Mouse (Mus musculus): ENCODE data around the gene Galnt2. TPM values are rescaled to one million over a fixed set of nuclear protein-coding genes. Genes with fewer than 3 reads are reported as not detected.

Galnt2 gene
- total RNA-seq, 2 experiments from 2014 or later, result 32.5 to 35.6 TPM

DNA sequence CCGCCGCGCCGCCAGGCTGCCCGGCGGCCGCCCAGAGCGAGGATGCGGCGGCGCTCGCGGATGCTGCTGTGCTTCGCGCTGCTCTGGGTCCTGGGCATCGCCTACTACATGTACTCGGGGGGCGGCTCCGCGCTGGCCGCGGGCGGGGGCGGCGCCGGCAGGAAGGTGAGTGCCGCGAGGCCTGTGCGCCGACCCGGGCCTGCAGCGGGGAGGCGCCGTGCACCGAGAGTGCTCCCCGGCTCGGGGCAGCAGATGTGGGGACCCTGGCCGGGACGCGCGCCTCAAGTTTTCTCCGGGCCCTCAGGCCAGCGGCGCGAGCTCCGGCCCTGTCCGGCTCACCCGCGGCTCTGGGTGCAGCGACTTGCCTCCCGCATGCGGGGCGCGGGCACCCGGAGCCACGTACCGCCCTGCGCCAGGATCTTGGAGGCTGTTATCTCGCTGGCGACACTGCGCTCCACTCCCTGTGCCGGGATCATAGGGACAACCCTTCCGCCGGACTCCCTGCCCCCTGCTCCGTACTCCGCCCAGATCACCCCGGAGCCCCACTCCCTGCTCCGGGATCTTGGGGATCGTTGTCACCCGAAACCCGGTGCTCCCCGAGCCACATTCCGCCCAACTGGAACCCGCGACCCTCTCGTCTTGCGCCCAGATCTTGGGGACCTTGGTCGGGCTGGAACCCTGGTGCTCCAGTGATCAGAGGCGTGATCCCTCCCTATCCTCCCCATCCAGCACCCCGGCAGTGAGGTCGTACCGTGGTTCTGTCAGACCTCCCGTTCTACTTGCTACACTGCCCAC lies 491 bp downstream of the Galnt2 start:
- DNase-seq, result peak; percentile 45 to 59
- intact Hi-C loops (cut with DNase I), result loop anchor here (2.0 to 5.0 kb wide), 2 partner anchors 117 to 179 kb away; no protein-coding TSS in a partner anchor

DNA sequence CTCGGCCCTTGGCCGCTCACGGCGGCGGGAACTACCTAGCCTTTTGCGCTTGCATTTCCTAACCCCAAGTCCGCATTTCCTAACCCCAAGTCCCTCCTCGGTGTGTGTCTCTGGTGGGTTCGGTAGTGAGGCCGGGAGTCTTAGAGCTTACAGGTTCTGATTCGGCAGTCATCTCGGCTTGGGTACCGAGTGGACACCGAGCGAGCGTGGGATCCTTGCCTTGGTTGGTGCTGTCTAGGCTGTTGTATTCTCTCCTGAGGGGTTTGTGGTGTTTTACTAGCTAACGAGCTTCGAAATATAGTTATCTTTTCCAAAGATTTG lies 1.0 kb downstream of the Galnt2 start:
- intact Hi-C loops (cut with DNase I), result loop anchor here (5.0 kb wide), 1 partner anchor 180 kb away; no protein-coding TSS in a partner anchor

DNA sequence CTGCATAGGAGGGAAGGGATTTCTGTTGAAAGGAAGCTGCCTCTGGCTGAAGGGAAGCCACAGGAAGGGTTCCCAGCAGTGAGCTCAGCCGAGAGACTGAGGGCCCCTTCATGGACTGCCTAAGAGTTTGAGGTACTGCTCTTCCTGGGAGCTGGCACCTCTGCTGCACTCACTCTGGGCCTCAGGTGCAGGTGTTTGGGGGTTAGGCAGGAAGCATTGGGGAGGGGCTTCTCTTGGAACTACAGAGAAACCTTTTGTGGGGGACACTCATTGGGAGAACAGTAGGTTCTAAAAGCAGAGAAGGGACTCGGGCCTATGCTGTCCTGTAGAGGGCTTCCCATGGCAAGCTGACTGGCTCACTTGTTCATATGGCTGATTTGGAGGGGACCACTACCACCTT lies 3.3 kb downstream of the Galnt2 start:
- no peak for DNase-seq
- intact Hi-C loops (cut with DNase I), result loop anchor here (5.0 kb wide), 1 partner anchor 182 kb away; no protein-coding TSS in a partner anchor

More for the DNA sequence above, 1.0 kb downstream of the Galnt2 start:
- DNase-seq, result no peak

DNA sequence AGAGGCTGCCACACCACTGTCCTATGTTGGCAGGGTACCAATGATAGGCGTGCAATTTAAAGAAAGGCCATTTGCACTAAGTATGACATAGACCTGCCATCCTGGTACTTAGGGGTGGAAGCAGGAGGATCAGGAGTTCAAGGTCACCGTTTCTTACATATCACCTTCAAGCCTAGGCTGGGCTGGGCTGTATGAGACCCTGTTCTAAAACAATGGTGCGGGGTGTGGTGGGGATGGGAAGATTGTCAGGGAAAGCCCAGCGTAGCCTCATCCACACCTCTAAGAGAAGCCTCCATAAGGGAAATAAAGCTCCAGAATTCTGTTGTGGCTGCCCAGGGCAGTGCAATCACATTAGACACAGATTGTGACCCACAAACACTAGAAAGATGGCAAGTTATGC lies 4.3 kb downstream of the Galnt2 start:
- intact Hi-C loops (cut with DNase I), result no loop called here
- no peak for DNase-seq

DNA sequence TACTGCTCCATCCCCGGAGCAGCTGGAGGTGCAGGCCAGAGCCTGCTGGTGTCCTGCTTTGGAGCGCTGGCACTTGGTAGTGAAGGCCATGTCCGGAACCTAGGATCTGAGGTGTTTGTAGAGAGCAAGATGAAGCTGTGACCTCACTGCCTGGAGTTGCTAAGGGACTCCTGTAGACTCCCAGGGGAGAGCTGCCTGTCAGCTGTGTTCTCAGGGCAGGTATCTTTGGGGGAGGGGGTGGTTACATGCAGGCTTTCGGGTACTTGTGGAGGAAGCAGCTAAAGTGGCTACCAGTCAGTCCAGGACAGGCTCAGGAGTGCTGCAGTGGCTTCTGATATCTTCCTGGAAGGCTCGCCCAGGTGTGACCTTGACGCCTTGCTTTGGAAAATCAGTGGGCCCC lies 8.2 kb downstream of the Galnt2 start:
- DNase-seq, result no peak

DNA sequence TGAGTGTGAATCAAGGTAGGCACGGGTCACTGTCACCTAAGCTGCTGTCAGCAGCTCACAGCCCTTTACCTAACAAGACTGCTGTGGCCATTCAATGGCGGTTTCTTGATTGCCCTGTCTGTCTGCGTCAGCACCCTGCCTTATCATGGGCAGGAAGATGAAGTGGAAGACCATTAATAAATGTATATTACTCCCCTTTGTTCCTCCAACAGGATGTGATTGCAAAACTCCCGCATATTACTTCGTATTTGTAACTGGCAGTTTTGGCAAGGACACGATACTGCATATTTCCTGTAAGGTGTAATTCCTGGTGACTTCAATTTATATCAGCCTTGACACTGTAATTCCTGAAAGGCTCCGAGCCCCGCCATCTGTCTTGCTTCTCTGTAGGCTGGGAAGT lies 9.7 kb downstream of the Galnt2 start:
- no peak for DNase-seq
- intact Hi-C loops (cut with DNase I), result no loop called here

More for the DNA sequence above, 8.2 kb downstream of the Galnt2 start:
- intact Hi-C loops (cut with DNase I), result no loop called here

DNA sequence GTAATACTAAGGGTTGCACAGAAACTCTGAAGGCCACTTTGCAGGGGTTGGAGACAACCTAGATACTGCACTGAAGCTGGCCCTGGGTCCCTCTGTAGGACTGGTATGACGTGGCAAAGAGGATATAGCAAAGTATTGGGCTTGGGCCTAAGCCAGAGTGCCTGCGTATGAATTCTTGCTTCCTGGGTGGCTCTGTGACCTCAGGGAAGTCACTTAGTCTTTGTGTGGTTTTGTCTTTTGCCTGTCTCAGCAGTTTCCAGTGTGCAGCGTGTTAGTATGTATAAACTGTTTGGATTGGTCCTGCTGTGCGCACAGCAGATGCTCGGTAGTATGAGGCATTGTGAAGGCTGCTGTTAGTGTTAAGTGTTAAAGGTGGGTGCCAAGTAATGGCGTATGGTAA lies 11.0 kb downstream of the Galnt2 start:
- no peak for DNase-seq
- intact Hi-C loops (cut with DNase I), result no loop called here

DNA sequence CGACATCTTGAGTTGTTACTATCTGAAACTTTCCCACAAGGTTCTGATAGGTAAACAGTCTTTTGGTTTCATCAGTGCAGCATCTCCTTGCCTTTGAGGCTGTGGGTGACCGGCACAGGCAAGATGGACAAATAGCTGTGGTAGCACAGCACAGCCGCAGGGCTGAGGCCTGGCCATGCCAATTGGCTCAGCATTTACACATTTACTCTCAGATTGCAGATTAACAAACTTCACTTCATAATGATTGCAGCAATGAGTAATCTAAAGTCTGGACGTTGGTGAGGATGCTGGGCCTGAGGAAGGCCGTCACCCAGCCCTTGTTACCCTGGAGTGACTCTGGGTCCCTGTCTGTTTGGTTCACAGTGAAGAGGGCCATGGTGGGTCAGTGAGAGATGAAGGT lies 11.7 kb downstream of the Galnt2 start:
- intact Hi-C loops (cut with DNase I), result no loop called here
- no peak for DNase-seq

DNA sequence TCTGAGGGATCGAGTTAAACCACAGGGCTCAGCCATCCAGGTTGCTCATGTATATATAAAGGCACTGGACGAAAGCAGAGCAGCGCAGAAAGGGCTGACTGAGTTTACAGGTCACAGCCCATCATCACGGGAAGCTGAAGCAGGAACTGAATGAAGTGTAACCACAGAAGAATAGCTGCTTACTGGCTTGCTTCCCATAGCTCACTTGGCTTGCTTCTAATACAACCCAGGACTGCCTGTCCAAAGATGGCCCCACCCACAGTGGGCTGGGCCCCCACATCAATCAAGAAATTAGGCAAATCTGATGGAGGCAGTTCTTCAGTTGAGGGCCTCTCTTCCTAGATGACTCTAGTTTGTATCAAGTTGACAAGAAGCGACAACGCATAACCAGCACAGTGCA lies 16.4 kb downstream of the Galnt2 start:
- no peak for DNase-seq
- intact Hi-C loops (cut with DNase I), result no loop called here

DNA sequence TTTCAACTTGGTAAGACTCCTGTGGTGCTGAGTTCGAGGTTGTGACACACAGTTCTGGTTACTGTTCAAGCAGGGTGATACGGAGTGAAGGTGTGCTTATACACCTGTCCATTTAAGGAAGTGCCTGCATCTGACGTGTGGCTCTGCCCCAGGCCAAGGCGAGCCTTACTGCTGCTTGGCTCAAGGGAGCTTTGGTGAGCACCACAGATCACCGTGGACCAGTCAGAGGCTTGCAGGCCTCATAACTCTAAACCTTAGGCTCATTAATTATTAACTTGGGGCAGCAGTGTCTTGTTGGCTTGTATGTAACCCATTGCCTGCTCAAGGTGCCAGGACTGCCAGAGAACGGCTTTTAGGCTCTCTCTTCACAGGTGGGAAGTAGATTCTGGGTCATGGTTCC lies 17.5 kb downstream of the Galnt2 start:
- DNase-seq, result no peak
- intact Hi-C loops (cut with DNase I), result no loop called here

DNA sequence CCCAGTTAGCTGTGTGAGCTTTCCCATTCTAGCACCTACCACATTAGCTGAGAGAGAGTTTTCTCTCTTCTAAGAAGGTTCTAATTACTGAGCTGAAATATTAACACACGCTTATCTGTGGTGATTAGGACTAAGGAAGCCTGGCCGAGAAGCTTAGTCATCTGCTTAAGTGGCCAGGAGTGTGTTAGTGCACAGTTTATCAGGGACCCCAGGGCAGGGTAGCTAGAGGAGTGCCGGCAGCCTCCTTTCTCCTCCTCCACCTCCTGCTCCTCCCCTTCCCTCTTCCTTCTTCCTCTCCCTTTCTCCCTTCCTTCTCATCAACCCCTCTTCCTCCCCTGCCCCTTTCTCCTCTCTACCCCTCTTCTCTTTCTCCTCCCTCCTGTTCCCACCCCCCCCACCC lies 19.1 kb downstream of the Galnt2 start:
- intact Hi-C loops (cut with DNase I), result no loop called here
- DNase-seq, result no peak

DNA sequence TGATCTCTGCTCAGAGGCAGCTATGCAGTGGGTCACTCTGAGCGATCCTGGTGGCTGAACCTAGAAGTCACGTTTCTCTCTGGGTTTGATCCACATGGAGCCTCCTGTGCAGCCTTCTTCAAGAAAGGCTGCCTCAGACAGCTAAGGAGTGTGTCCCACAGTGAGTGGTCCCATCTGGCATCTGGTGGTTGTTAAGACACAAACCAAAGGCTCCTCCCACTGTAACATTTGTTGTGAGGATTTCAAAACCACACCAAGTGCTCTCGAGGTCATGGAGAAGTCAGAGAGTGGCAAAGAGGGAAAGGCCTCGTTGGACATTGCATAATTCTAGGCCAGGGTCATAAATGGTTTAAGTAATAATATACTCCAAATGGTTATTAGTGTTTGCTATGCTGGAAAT lies 19.6 kb downstream of the Galnt2 start:
- intact Hi-C loops (cut with DNase I), result no loop called here
- DNase-seq, result no peak

DNA sequence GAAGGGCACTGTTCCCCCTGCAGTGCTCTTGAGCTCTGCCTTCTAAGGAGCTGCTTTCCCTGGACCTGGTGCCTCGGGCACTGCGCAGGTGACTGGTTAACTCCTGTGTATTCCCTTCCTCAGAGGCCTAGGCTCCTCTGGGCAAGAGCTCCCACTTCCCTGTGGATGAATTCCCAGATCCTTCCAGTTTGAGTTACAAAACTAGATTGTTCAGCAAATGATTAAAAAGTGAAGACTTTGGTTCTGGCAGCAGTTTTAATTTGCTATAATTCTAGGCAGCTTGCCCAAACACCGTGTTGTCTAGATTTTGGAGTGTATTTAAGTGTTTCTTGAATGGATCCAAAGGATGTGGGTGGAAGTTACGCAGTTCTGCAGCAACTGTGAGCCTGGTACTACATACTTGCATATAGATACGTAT lies 21.4 kb downstream of the Galnt2 start:
- no peak for DNase-seq
- intact Hi-C loops (cut with DNase I), result no loop called here

DNA sequence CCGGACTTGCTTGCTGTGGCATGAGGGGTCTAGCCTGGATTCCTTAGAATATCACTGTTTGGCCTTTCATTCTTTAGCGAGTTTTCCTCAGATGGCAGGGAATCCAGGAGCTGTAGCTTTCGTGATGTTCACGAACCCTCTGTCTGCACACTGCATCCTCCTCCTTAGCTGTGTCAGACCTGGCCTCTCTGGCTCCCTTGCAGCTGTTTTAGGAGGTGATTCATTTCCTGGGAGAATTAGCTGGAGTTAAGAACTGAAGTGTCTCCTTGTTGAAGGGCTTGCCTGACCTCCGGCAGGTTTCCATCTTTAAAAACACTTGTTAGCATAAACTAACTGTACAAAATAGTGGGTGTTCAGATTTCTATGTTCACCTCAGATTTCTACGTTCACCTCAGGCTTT lies 22.7 kb downstream of the Galnt2 start:
- intact Hi-C loops (cut with DNase I), result no loop called here

DNA sequence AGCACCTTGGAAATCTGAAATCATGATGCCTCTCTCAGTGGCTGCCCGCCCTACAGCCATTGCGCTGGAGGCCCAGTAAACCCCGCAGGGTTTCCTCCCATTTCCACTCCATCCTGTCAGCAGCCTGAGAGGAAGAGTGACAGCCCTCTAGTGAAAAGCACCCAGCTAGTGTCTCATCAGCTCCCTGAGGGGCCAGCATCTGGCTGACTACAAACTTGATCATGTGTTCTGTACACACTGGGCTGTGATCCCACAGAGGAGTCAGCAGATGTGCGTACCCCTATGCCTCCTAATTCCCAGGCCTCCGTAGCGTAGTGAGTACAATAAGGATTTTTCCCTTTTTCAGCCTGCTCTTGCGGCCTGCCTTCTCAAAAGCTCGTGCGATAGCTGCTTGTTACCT lies 25.6 kb downstream of the Galnt2 start:
- intact Hi-C loops (cut with DNase I), result no loop called here
- DNase-seq, result no peak

More for the DNA sequence above, 22.7 kb downstream of the Galnt2 start:
- DNase-seq, result no peak

DNA sequence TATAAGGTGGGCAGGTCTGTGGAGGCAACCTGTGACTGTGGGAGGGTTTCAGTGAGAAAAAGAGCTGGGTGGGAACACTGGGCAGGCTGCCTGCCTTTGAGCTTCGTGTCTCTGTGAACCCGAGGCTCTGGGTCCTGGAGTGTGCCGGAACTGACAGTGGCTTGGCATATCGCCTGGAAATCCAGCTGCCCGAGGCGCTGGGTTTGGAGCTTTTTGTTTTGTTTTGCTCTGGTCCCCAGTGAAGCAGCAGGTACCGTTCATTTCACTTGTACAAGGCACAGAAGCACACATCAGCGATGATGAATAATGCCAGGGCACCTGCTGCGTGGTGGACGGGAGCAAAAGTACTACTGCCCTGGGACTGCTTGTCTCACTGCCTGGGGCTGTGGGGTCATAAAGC lies 26.2 kb downstream of the Galnt2 start:
- intact Hi-C loops (cut with DNase I), result no loop called here
- DNase-seq, result peak; percentile 60 to 66

DNA sequence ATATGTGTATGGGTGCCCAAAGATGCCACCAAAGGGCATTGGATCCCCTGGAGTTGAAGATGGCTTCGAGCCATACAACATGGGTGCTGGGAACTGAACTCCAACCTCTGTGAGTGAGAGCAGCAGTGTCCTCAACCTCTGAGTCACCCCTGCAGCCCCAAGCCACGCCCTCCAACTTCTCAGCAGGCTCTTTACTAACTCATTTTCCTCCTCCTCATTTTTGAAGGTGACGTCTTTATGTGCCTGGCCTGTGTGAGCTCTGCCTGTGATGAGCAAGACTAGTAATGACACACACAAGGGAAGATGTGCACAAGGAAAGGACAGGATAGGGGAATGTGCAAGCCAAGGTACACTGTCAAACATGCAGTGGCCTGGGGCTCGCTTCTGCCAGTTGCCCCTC lies 28.0 kb downstream of the Galnt2 start:
- no peak for DNase-seq
- intact Hi-C loops (cut with DNase I), result no loop called here

DNA sequence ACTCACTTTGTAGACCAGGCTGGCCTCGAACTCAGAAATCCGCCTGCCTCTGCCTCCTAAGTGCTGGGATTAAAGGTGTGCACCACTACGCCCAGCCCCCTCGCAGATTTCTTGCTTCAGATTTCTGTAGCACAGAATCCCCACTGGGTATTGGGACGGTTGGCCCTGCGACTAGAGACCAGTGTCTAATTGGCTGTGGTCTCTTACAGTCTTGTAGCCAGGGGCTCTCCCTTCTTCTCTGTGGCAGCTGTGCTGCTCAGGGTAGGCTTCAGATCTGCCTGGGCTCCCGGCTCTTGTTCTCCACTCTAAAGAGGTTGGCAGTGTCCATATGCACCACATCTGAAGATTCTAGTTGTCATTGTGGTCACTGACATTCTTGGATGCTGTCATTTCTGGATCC lies 28.7 kb downstream of the Galnt2 start:
- DNase-seq, result no peak
- intact Hi-C loops (cut with DNase I), result no loop called here

DNA sequence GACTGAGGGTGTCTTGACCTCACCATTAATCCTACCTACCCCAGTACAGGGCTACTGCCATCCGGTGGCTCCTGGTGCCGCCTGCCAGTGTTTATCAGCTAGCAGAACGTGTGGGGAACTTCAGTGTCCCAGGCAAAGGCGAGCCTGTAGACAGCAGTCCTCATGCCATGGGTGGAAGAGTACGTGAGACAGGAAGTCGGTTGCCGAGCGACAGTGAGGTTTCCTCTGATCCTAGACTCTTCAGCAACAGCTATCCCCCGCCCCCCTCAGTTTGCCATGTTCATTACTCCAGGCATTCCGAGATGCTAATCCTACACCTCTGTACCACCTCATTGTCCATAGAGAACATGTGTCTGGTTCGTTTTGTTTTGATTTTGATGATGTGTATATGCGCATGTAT lies 29.2 kb downstream of the Galnt2 start:
- no peak for DNase-seq
- intact Hi-C loops (cut with DNase I), result no loop called here

DNA sequence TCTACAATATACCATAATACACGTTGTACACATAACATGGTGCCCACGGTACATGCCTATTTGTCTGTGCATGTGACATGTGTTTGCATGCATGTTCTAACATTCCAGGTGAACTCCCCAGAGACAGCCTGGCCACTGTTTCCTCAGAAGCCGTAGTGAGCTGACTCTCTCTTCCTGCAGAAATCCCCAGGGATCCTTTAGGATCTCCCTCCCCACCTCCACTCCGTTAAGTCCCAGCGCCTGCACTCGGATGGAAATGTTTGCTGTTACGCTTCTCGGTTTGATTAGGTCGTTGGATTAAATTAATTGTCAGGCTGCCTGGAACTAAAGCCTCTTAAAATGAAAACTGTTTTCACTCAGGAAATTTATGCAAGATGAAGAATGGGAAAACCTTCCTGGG lies 31.9 kb downstream of the Galnt2 start:
- no peak for DNase-seq
- intact Hi-C loops (cut with DNase I), result no loop called here

DNA sequence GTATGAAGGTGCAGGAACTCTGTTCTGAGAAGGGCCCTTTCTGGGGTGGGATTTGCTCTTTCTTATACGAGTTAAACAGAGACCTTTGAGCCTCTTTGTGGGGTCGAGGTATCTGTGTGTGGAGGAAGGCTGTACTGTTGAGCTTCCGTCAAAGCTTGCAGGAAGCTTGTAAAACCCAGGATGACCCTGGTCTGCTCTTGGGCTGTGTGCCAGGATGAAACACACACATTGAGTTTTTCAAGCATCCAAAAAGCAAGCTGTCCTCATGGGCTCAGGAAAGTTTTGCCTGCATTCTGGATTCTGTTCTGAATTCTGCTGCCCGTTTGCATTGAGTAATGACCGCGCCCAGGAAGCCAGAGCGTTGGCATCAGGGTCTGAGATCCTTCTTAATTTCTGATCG lies 32.8 kb downstream of the Galnt2 start:
- intact Hi-C loops (cut with DNase I), result no loop called here

DNA sequence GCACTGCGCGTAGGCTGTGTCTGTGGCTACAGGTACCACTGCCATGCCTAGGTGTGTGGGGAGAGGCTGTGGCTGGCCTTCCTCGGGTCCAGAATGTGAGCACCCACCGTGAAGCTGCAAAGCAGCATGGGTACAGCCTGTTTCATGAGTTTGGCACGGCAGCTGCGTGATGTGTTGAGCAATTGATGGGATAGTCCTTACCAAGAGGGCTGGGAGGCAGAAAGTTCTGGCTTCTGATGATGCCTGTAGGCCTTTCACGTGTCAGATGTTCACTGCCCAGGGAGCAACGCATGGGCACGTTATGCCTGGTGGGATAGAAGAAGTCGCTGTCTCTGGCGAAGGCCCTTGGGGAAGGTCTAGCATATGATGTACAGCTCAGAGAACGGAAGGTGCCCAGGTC lies 33.5 kb downstream of the Galnt2 start:
- intact Hi-C loops (cut with DNase I), result no loop called here
- no peak for DNase-seq

More for the DNA sequence above, 32.8 kb downstream of the Galnt2 start:
- DNase-seq, result no peak

DNA sequence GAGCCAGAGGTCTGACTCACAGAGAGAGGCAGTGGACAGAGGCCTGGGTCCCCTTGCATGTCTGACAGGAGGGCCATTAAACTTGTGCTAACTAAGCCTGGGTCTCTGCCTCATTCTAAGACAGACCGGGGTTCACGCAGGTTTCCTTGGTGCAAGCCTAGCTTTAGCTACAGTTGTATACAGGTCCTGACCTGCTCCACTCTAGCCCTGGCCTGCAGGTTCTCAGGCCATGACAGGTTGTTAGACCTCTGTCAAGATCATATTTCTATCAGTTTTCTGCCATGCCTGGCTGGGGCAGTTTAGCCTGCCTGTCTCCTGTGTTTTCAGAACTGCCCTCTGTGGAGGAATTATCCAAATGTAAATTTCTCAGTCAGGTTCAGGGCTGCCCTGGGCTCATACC lies 33.9 kb downstream of the Galnt2 start:
- intact Hi-C loops (cut with DNase I), result no loop called here
- DNase-seq, result no peak

All from gastrocnemius, postnatal 36 days (tissue).